Mouse (Mus musculus) cerebellum, adult 2 months (tissue): ENCODE results near the gene Acsm1.

Experiments
- CTCF ChIP-seq: fragments of 200-500 bp; IDR thresholded peaks from 2 replicates; pipeline ENCODE4 v1.5.1; 2011; ENCODE audit warnings: low read depth, mild to moderate bottlenecking, control low read depth, low read length, moderate library complexity, borderline replicate concordance; ENCODE audit not compliant: insufficient read depth
- POLR2A ChIP-seq: fragments of 200-500 bp; IDR thresholded peaks from 2 replicates; pipeline ENCODE4 v1.6.1; 2011; ENCODE audit warnings: low read length, control low read depth, borderline replicate concordance; ENCODE audit not compliant: insufficient read depth

DNA sequence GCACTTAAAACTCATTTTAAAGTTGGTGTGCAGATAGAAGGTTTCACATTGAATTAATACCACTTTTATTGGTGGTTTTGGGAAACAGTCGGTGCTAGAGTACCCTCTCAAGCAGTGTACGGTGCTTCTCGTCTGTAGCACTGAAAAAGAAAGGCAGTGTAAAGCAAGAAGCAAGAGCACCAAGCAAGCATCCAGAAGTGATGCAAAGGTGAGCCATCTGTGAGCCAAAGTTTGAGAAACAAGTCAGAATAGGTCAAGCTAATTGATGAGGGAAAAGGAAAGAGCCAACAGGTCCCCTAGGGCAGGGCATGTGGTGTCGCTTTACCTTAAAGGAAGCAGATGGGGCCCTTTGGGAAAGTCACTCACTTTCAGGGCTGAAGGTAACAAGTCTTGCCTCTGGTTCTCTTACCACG lies at the start of gene Acsm1:
- TF ChIP-seq POLR2A, result no peak
- TF ChIP-seq CTCF, result no peak
